Mouse (Mus musculus): ENCODE results near the gene Dpp8.

Dpp8 gene

GRCm38 (mm10) chr9:65131717-65132116, 99.5 kb downstream of the Dpp8 start:
- CTCF ChIA-PET: interaction anchor here (2.2 kb wide), 1 partner anchor 52 kb away, joined by 4 read pairs; no protein-coding TSS in a partner anchor

Data from spleen, embryonic (tissue).